Mouse (Mus musculus): ENCODE measurements around the gene Gpc5. TPM values are rescaled to one million over a fixed set of nuclear protein-coding genes. Genes with fewer than 3 reads are reported as not detected.
A peak's percentile ranks its signal among the peaks of the same experiment; 100 is the strongest.

Gpc5 gene
- polyA plus RNA-seq (2012; rRNA removed) = 0.11 and 0.15 TPM in 2 replicates

DNA sequence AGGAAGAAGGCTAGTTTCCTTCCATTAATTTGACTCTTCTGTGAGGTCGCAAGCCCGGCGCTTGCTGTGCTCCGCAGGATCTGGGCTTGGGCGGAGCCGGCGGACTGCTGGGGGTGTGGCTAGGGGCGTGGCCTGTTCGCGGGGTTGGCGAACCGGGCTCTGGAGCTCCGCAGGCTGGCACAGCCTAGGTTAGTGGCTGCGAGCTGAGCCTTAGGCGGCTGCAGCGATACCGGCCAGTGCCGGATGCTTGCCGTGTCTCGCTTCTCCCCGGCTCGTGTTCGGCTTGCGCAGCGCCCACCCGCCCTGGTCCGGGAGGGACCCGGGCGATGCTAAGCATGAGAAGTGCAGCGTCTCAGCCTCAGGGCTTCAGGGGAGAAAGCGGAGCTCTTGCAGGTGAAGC is at the start of gene Gpc5:
TSS of gene Gpc5 (plus strand) at position 135 of the 400 bp plus-strand sequence.
- no peak within 1 kb of the TSS for H3K27ac ChIP-seq (ENCODE audit: control insufficient read depth, insufficient read depth, low read depth, low read length)
- H3K27me3 ChIP-seq (ENCODE audit: control insufficient read depth, insufficient read depth, low read length) = peaks cover 5% of the 10 kb centered on the region

GRCm38 (mm10) chr14:115042660-115043059 is 49.4 kb upstream of the Gpc5 start:
- Histone ChIP-seq H3K4me3 (ENCODE audit: control insufficient read depth, low read depth, low read length) (peak overlapping the region; percentile 87), H3K4me1 (ENCODE audit: control insufficient read depth, insufficient read depth, low read length) (peaks cover 8% of the 10 kb centered on the region), H3K27me3 (ENCODE audit: control insufficient read depth, insufficient read depth, low read length) (no peaks in the 10 kb centered on the region), H3K36me3 (ENCODE audit: control insufficient read depth, insufficient read depth, low read length) (peaks cover 2% of the 10 kb centered on the region; the same call in 1 of the 2 replicates), H3K27ac (ENCODE audit: control insufficient read depth, insufficient read depth, low read depth, low read length) (peak overlapping the region; percentile 13; the same call in 1 of the 2 replicates)
- TF ChIP-seq CTCF (IDR thresholded peaks at IDR 0.05; ENCODE audit: control insufficient read depth, insufficient read depth, insufficient replicate concordance, low read depth, low read length) (no peak), POLR2A (IDR thresholded peaks at IDR 0.05; ENCODE audit: control insufficient read depth, low read depth, low read length) (no peak)

More for the DNA sequence above, at the start of gene Gpc5:
- TF ChIP-seq POLR2A (IDR thresholded peaks at IDR 0.05; ENCODE audit: control insufficient read depth, low read depth, low read length) = no peak
- no peak for TF ChIP-seq CTCF (IDR thresholded peaks at IDR 0.05; ENCODE audit: control insufficient read depth, insufficient read depth, insufficient replicate concordance, low read depth, low read length)
- Histone ChIP-seq H3K4me3 (ENCODE audit: control insufficient read depth, low read depth, low read length) (peak within 1 kb of the TSS; percentile 63), H3K4me1 (ENCODE audit: control insufficient read depth, insufficient read depth, low read length) (peaks cover 9% of the 10 kb centered on the region), H3K36me3 (ENCODE audit: control insufficient read depth, insufficient read depth, low read length) (no peaks in the 10 kb centered on the region)

DNA sequence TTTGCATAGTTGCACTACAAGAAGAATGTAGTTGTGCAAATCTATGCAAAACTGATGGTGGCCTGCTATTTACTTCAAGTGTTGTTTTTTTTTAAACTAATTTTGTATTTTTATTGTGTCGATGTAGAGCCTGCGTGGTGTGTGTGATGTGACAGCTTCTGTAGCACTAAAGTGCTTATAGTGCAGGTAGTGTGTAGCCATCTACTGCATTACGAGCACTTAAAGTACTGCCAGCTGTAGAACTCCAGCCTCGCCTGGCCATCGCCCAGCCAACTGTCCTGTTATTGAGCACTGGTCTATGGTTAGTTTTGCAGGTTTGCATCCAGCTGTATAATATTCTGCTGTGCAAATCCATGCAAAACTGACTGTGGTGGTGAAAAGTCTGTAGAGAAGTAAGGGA is 48.0 kb upstream of the Gpc5 start:
- Histone ChIP-seq H3K4me1 (ENCODE audit: control insufficient read depth, insufficient read depth, low read length) (peaks cover 8% of the 10 kb centered on the region), H3K27ac (ENCODE audit: control insufficient read depth, insufficient read depth, low read depth, low read length) (no peak overlapping the region), H3K27me3 (ENCODE audit: control insufficient read depth, insufficient read depth, low read length) (no peaks in the 10 kb centered on the region), H3K36me3 (ENCODE audit: control insufficient read depth, insufficient read depth, low read length) (peaks cover 2% of the 10 kb centered on the region; the same call in 1 of the 2 replicates), H3K4me3 (ENCODE audit: control insufficient read depth, low read depth, low read length) (no peak overlapping the region)
- no peak for TF ChIP-seq CTCF (IDR thresholded peaks at IDR 0.05; ENCODE audit: control insufficient read depth, insufficient read depth, insufficient replicate concordance, low read depth, low read length)
- no peak for TF ChIP-seq POLR2A (IDR thresholded peaks at IDR 0.05; ENCODE audit: control insufficient read depth, low read depth, low read length)

DNA sequence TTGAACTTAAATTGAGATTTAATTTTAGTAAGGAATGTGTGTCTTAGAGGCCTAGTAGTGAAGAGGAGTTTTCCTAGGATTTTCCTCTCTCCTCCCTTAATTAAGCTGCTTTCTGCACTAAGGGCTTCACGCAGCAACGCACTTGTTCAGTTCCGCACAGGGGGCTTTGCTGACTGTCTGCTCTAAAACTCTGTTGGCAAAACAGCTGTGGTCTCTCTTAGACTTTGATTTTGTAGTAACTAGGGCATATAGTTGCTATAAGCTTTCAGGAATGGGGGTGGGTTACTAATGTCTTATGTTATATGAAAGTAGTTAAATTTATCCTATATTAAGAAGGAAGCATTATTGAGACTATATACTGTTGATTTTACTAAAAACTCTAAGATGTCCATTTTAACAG is 46.3 kb upstream of the Gpc5 start:
- H3K4me3 ChIP-seq (ENCODE audit: control insufficient read depth, low read depth, low read length) = no peak overlapping the region
- TF ChIP-seq POLR2A (IDR thresholded peaks at IDR 0.05; ENCODE audit: control insufficient read depth, low read depth, low read length) (no peak), CTCF (IDR thresholded peaks at IDR 0.05; ENCODE audit: control insufficient read depth, insufficient read depth, insufficient replicate concordance, low read depth, low read length) (no peak)
- H3K36me3 ChIP-seq (ENCODE audit: control insufficient read depth, insufficient read depth, low read length) = peaks cover 2% of the 10 kb centered on the region; the same call in 1 of the 2 replicates
- H3K4me1 ChIP-seq (ENCODE audit: control insufficient read depth, insufficient read depth, low read length) = peaks cover 8% of the 10 kb centered on the region
- H3K27ac ChIP-seq (ENCODE audit: control insufficient read depth, insufficient read depth, low read depth, low read length) = no peak overlapping the region
- H3K27me3 ChIP-seq (ENCODE audit: control insufficient read depth, insufficient read depth, low read length) = no peaks in the 10 kb centered on the region

GRCm38 (mm10) chr14:115047316-115047715 is 44.7 kb upstream of the Gpc5 start:
- H3K4me3 ChIP-seq (ENCODE audit: control insufficient read depth, low read depth, low read length) = no peak overlapping the region
- H3K27ac ChIP-seq (ENCODE audit: control insufficient read depth, insufficient read depth, low read depth, low read length) = no peak overlapping the region
- no peaks in the 10 kb centered on the region for H3K27me3 ChIP-seq (ENCODE audit: control insufficient read depth, insufficient read depth, low read length)
- peaks cover 5% of the 10 kb centered on the region for H3K4me1 ChIP-seq (ENCODE audit: control insufficient read depth, insufficient read depth, low read length)
- no peak for TF ChIP-seq POLR2A (IDR thresholded peaks at IDR 0.05; ENCODE audit: control insufficient read depth, low read depth, low read length)
- H3K36me3 ChIP-seq (ENCODE audit: control insufficient read depth, insufficient read depth, low read length) = peaks cover 4% of the 10 kb centered on the region; the same call in 1 of the 2 replicates

DNA sequence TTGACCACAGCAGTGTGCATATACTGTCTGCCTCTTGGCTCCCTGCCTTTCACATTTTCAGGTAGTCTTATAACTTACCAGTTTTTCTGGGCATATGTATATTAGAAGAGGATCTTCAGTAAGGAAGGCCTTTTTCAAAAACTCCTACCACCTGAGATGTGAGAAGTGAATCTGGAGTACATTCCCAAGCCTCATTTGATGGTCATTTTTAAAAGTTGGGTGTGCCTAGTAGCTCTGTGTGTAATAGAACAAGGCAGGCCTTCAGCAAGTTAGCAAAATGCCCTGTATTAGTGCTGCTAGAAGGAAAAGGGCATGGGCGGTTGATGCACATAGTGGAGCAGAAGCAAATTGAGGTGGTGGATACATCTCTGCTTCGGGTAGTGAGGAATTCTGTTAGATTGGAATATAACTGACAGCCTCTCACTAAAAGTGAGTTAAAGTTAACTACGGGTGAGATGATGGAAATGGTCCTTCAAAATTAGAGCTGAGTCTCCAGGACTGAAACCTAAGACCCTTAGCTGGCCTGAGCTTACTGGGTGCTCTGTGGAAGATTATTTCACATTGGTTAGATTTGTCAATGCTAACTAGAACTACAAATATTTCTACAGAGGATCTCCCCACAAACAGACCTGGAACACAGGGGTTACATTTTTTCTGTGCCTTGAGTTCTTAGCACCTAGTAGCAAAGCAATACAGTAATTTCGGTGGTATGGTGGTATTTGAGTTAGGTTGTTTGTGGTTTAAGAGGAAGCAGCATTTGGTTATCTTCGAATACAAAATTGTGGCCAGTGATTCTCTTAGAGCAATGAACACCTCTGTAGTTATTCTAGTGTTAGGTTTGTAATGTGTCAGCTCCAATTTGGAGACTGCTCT is 43.8 kb upstream of the Gpc5 start:
- H3K36me3 ChIP-seq (ENCODE audit: control insufficient read depth, insufficient read depth, low read length) = peaks cover 4% of the 10 kb centered on the region; the same call in 1 of the 2 replicates
- peaks cover 3% of the 10 kb centered on the region for H3K4me1 ChIP-seq (ENCODE audit: control insufficient read depth, insufficient read depth, low read length)
- no peak for TF ChIP-seq CTCF (IDR thresholded peaks at IDR 0.05; ENCODE audit: control insufficient read depth, insufficient read depth, insufficient replicate concordance, low read depth, low read length)
- no peak overlapping the region for H3K4me3 ChIP-seq (ENCODE audit: control insufficient read depth, low read depth, low read length)
- no peaks in the 10 kb centered on the region for H3K27me3 ChIP-seq (ENCODE audit: control insufficient read depth, insufficient read depth, low read length)
- no peak overlapping the region for H3K27ac ChIP-seq (ENCODE audit: control insufficient read depth, insufficient read depth, low read depth, low read length)

GRCm38 (mm10) chr14:115048863-115049566 is 43.0 kb upstream of the Gpc5 start:
- Histone ChIP-seq H3K4me3 (ENCODE audit: control insufficient read depth, low read depth, low read length) (no peak overlapping the region), H3K27ac (ENCODE audit: control insufficient read depth, insufficient read depth, low read depth, low read length) (no peak overlapping the region), H3K36me3 (ENCODE audit: control insufficient read depth, insufficient read depth, low read length) (0 out of 2 replicates have a peak, but pooled peaks cover 1% of the 10 kb centered on the region), H3K27me3 (ENCODE audit: control insufficient read depth, insufficient read depth, low read length) (no peaks in the 10 kb centered on the region), H3K4me1 (ENCODE audit: control insufficient read depth, insufficient read depth, low read length) (no peaks in the 10 kb centered on the region)
- TF ChIP-seq CTCF (IDR thresholded peaks at IDR 0.05; ENCODE audit: control insufficient read depth, insufficient read depth, insufficient replicate concordance, low read depth, low read length) = no peak
- TF ChIP-seq POLR2A (IDR thresholded peaks at IDR 0.05; ENCODE audit: control insufficient read depth, low read depth, low read length) = no peak
